Mouse (Mus musculus) lung, postnatal 10 days (tissue): Measurements from ENCODE around the gene Gimap3.

ENCODE experiments used
- DNase-seq: peaks from one replicate; pipeline ENCODE4 v3.0.0; 2021

Gene Gimap3

DNA sequence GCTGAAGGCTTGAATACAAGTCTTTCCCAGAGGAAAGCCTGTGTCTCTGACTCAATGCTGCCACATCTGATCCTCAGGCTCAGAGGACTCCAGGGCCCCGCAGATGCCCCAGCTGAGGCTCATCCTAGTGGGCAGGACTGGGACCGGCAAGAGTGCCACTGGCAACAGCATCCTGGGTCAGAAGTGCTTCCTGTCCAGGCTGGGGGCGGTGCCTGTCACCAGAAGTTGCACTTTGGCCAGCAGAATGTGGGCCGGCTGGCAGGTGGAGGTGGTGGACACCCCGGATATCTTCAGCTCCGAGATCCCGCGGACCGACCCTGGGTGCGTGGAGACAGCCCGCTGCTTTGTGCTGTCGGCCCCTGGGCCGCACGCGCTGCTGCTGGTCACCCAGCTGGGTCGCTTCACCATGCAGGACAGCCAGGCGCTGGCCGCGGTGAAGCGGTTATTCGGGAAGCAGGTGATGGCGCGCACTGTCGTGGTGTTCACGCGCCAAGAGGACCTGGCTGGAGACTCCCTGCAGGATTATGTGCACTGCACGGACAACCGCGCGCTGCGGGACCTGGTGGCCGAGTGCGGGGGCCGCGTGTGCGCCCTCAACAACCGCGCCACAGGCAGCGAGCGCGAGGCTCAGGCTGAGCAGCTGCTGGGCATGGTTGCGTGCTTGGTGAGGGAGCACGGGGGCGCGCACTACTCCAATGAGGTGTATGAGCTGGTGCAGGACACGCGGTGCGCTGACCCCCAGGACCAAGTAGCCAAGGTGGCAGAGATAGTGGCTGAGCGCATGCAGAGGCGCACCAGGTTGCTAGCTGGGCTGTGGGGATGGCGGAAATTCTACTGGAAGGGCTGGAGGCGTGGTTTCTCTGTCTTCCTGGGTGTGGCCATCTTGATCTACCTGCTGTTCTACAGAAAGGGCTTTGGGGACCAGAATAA lies 28.0 kb downstream of the Gimap3 start:
- DNase-seq, result peak; percentile 51

DNA sequence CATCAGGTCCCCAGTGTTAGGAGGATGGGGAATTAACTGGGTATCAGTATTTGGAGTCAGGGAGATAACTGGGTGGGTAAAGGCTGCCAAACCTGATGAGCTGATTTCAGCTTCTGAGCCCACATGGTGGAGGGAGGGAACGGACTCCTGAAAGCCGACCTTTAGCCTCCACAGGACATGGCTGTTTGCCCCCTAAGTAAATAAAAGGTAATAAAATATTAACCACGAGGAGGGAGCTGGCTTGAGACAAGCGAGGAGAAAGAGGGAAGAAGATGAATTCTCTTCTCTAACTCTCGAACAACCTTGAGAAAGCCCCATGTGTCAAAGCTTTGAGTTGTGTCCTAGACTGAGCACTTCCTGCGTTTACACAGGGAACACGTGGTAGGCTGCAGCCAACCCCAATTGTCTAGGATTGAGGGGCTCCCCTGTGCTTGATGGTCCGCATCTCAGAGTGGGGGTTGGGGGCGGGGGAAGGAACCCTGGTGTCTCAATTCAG lies 28.9 kb downstream of the Gimap3 start:
- DNase-seq, result no peak

DNA sequence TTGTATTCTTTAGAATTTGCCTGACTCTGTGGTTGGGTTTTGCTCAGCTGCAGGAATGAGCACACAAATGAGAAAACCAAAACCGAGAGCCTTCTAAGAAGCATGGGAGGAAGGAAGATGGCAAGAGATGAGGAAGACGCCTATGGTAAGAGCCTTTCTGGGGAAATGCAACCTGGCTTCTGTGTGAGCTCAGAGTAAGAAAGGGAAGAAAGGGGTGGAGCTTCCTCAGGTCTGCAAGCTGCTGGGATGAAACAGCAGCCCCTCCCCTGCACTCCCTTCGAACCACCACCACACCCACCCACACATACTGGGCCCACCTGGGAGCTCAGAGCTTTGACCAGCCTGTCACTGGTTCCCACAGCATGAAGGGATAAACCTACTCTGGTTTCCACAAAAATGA lies 29.4 kb downstream of the Gimap3 start:
- DNase-seq, result no peak

DNA sequence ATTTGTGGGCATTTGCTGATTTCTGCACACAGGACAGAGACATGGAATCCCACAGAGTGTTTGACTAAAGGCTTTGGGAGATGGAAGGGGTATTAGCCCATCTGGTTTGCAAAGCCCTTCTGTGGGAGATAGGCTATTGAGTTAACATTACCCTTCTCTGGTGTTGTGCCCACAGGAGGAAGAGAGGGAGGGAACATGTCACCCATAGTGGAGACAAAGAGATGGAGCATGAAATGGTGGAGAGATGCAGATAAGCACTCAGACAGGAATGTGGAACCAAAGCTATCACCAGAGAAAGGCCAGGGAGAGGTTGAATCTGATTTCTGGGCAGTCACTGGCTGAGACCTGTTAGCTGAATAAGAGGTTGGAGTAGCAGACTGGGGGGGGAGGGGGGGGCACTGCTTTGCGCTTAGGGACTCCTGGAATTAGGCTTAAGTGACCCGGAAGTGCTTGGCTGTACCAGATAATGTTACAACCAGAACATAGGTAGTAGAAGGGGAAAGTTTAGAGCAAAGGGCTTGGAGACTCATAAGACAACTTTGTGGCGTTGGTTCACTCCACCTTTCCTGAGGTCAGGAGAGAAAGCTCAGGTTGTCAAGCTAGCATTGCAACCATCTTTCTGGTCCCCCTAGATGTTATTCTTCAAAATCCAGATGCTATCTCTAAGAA lies 30.0 kb downstream of the Gimap3 start:
- no peak for DNase-seq

DNA sequence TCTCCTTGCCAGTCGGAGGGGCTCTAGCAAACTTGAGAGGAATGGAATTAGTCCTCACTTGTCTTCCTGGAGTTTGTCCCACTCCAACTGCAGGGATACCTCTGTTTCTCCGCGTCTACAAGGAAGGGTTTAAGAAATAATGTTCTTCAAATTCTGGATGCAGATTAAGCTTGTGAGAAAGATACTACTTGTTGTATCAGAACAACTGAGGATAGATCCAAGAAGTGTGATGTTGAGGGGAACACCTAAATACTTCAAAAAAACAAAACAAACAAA lies 30.9 kb downstream of the Gimap3 start:
- no peak for DNase-seq

DNA sequence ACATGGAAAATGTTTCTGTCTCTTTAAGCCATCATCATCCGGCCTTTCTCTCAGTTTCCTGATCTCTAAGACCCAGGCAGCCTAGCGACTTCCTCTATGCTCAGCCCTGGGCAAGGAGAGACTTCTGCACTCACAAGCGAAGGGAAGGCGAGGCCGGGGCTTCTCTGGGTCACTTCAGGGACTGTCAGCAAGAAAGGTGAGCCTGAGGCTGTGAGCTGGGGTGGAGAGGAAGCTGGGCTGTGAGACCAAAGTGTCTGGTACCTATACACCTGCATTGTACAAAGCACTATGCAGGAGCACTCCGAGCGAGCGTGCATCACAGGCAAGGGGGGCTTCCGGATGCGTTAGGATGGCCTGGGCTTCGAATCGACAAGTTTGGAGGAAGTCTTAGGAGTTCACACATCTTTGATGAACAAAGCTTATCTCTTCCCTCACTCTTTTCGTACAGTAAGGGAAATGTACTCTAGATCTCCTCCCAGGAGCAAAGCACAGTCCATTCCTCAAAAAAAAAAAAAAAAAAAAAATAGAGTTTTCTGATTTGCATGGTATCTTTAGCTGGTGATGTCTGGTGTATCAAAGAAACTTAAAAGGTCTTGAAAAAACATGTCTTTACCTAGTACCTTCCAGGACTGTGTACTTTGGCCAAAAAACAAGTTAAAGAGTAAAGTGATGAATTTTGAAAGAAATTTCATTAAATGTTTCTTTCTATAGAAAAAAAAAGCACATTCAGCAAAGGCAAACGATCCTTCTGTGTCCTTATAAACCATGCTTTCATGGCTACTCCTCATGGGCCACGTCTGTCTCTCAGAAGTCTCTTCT lies 31.5 kb downstream of the Gimap3 start, which contains the start of gene Gimap1:
Gene Gimap1, plus strand, starts transcription at position 94 of the 819 bp plus-strand sequence.
- peak; percentile 54 for DNase-seq

DNA sequence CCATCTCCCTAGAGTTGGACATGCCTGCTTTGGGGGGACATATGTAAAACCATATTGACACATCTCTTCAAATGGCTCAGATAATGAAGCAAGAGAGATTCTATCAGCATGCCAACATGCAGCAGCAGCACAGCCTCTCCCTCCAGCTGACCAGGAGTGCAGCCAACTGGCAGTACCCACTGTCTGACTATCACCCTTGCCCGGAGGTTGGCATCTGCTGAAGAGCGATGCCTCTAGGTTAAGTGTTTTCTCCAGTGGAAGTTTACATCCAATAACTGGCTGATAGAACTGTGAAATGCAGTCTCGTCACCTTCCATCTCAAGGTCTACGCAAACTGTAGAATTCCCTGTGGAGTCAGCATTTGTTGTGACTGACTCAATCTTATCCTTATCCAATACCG lies 33.0 kb downstream of the Gimap3 start:
- no peak for DNase-seq

DNA sequence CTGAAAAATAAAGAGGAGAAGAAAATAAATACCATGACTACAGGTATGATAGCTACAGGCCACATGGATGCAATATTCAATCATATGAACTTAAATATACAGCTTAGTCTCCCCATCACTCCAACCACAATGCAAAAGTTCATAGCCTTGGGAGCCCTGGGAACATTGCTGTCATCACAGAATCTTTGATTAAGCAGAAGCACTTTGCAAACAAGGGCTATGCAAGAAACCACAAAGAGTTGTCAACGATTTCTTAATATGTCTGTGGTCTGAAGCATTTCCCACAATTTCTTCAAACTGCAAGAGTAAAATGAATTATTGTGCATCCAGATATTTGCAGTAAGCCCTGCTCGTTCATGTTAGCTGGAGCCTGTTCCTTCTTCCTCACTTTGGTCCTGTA lies 33.6 kb downstream of the Gimap3 start:
- no peak for DNase-seq

DNA sequence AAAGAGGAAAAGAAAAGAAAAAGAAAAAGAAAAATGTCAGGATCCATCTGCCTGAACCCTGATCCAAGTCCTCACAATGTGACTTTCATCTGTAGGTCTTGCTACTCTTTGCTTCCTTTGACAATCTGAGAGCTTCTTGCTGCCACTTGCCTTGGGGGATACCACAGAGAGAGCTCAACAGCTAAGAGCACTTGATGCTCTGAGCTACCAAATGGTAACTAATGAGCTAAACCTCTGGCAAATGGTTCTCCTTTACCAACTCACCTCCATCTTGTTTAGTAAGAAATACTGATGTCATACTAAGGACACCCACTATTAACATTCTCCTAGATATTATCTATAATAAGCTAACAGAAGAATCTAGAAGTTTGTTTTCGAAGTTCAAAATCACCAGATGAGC lies 37.0 kb downstream of the Gimap3 start:
- DNase-seq, result no peak

DNA sequence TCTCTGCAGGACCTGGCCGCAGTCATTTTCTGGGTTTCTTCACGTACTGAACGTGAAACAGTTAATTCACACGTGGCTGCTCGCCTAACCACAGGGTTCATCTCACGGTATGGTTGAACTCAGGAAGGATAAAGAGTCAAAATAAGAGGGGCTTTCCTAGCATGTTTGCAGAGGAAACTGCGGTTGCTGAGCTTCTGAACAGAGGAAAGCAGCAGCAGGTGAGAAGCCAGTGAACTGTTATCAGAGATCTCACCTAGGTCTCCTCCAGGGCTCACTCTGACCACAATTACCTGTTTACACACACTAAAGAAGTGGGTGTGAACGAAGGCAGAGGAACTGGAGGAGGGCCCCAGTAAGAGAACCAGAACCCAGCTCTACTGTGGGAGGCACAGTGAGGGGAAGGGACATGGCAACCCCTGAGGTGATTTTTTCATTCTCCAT lies 37.8 kb downstream of the Gimap3 start:
- no peak for DNase-seq

DNA sequence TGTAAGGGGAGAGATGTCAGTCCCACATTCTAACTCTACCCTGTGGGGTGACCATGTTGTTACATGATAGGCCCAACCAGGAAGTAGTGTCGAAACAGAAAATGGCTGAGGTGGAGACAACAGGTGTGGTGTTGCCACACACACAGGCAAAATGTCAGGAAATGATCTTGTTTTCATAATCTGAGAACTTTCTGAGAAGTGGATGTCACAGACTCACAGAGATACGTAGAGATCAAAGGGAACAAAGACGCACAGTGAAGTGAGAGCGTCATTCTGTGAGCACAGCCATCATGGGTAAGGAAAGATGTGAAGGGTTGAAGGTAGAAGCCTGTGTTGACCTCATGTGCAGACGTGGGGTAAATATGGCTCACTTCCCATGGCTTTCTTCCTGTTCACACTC lies 42.9 kb downstream of the Gimap3 start:
- no peak for DNase-seq

DNA sequence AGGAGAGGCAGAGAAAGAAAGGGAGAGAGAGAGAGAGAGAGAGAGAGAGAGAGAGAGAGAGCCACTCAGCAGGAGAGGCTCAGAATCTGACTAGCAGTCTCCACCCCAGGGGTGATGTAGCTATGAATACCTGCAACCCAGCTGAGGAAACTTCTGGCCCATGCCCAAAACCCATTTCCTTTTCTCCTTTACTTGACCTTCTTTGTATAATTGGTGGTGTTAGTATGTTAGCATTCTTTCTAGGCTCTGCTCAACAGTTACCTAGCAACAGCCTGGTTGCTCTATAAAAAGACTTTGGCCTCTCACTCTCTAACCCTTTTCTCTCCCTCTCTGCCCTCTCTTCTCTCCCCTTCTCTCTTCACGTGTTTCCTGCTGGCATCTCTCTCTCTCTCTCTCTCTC lies 45.2 kb downstream of the Gimap3 start:
- DNase-seq, result peak; percentile 85

DNA sequence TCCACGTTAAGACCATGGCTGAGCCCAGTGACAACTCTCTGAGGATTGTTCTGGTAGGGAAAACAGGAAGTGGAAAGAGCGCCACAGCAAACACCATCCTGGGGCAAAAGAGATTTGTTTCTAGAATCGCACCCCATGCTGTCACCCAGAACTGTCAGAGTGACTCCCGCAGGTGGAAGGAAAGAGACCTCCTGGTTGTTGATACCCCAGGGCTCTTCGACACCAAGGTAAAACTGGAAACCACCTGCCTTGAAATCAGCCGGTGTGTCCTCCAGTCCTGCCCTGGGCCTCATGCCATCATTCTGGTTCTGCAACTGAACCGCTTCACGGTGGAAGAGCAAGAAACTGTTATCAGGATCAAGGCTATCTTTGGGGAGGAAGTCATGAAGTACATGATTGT lies 47.2 kb downstream of the Gimap3 start:
- no peak for DNase-seq

DNA sequence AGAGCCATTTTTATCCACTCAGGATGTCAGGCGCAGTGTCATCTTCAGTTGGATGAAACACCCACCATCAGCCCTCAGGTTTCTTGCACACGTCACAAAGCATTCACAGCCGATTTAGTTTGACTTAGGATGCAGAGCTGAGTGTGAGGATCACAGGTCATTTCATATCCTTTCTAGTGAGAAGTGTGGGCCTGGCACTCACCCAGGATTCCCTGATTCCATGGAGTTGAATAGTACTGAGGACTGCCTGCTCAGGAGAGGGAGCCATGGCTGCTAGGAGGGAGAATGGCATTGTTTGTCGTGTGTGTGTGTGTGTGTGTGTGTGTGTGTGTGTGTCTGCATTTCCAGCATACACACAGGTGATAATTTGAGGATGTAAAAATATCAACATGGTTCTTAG lies 50.3 kb downstream of the Gimap3 start:
- no peak for DNase-seq

DNA sequence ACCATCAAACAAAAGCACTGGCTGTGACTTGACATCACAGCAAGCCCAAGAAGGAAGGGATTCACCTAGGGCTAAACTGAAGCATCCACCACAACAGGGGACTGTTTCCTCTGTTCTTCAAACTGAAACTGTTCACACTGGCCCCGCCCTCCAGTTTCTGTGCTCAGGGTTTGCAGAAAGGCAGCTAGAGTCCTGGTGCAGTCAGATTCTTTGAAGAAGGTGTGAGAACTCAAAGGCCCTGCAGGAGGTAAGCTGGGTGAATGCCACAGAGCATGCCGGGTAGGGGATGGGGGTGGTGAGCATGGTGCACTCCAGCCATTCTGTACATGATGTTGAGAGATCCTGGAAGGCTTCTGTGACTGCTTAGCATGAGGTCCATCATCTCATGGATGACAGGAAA lies 52.2 kb downstream of the Gimap3 start, which contains the start of the genes Gm28053 and Gimap7:
Gene Gm28053, plus strand, starts transcription at position 153 of the 400 bp plus-strand sequence.
Gene Gimap7, plus strand, starts transcription at position 167 of the 400 bp plus-strand sequence.
- no peak for DNase-seq
